Mouse (Mus musculus) spleen, adult 12 weeks (tissue): ENCODE data around the gene Gcgr.

ENCODE experiments used
- DNase-seq: peaks from one replicate; pipeline ENCODE4 v3.0.0; 2022; ENCODE audit warnings: low spot score

The Gcgr gene

DNA sequence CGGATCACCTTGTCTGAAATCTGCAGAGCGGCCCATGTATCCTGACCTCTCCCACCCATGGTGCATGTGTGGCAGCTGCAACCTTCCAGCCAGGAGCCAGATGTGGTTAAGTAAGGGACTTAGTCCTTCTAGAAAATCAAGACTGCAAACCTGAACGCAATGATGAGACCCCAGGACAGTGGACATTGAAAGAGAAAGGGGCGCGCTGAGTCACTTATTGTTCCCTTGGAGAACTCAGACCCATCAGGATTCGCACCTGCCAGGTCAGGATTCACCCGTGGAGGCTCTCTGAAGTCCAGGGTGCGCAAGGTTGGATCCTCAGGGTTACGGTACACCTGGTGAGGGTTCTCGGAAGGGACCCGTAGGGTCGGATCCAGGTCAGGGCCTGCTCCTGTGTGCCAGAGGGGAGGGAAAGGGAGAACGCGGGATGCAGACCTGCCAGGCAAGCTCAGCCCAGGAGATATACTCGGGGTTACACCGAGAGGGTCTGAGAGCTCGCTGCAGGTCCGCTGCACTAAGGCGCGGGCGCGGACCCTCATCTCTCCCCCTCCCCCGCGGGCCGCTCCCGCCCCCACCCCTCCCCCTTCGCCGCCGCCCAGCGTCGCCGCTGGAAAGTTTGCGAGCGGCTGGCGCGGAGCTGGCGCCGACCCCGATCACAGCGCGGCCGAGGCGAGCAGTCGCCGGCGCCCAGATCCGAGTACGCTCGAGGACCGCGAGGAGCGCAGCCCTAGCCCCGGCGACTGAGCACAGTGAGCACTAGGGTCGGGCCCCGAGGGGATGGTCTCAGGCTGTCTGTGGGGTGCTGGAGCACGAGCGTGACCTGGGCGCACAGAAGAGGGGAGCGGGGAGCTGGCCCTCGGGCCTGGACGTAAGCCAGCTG lies at the start of gene Gcgr:
TSS of gene Gcgr (plus strand) at position 615 of the 880 bp plus-strand sequence.
- no peak for DNase-seq

DNA sequence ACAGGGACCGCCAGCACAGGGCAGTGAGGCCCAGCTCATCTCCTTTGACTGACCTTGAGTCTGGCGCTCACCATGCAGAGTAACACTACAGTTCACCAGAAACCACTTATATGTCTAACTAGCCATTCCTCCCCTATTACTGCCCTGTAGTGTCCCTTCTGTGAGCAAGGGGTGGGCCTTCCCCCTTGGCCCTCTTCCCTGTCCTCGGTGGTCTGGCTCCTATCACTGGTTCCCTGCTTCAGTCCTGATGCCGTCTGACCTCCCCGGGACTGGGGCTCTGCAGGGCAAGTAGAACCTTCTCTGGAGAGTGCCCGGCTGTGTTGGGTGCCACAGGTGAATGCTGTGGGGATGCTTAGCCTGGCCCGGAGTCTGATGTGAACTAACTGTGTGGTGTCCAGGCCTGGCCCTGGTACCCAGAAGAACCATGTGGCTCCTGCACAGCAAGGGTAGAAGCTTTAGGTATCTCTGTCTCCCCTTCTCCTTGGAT lies 47.0 kb upstream of the Gcgr start:
- DNase-seq, result no peak

- DNase-seq, result peak; percentile 78
Measured at GRCm38 (mm10) chr11:120484265-120484981, 46.1 kb upstream of the Gcgr start, which contains the start of gene Mrpl12. Gene Mrpl12, plus strand, starts transcription at chr11:120484613.

- no peak for DNase-seq
Measured at GRCm38 (mm10) chr11:120485251-120485650, 45.2 kb upstream of the Gcgr start.

DNA sequence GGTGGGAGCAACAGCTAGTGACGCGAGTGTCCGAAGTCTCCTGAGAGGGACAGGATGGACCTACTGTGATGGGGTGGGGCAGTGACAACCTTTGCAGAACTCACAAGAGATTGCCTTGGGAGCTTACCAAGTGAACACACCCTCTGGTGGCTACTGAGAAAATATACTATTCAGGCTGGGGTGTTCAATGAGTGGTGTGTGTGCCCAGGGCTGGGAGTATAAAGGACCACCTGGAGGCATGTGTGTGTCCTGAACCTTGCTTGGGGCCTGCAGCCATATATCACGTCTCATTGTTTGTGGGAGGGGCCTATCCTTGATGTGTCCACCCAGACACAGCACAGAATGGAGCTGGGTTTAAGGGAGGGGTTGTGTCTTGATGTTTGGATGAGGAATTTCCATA lies 42.0 kb upstream of the Gcgr start:
- no peak for DNase-seq

DNA sequence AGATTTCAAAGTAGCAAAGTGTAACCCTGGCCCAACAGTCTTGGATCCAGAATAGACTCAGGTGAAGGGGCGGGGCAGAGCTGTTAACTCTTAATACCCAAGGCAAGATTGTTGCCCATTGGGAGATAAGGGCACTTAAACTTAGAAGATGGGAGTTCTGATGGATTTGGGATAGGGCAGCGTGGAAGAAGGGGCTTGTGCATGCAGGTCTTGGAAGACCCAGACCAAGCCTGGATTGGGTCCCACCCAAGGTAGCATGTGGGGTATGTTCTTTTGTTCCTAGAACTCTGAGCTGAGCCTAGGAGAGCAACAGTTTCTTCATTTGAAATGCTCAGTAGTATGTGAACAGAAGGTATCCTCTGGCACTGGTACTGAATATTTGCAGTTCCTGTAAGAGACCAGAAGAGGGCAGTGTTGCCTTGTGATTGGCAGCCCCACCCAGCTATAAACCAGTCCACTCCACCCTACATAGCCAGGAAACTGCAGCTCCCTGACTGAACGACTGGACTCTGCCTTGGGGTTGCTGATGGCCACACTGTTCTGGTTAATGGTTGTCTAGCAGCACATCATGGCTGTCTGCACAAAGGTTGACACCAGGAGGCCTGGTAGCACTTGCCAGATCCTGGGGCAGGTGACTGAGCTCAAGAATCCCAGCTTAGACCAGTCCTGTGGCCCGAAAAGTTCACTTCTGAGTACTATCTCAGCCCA lies 41.3 kb upstream of the Gcgr start:
- DNase-seq, result peak; percentile 51

DNA sequence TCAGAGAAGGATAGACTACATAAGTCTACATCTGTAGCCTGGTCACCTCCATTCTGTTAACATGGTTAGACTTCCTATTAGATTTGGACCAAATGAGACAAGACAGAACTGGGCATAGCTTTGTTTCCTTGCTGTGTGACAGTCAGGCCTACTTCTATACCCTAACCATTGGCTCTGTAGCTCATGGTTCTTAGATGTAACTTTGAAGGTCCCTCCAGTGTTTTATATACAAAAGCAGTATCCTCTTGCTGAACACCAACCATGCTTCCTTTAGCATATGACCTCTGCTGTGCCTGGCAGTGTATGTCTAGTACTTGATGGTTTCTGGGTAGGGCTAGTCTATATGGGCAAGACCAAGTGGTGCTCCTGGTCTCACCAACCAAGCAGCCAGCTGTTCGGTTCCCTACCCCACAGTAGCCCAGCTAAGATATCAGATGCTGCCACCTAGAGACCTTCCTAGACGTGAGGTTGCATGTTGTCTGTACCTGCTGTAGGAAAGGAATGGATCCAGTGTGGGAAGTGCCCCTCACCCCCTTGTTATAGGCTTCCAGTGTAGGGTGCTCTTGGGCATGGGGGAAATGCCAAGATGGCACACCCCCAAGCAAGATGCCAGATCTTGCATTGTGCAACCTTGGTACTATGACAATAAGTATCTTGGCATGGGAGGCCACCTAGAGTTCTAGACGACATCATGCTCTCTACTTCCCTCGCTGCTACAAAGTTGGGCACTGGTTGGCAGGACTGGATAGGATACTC lies 40.0 kb upstream of the Gcgr start:
- no peak for DNase-seq

- DNase-seq, result peak; percentile 84
Measured at GRCm38 (mm10) chr11:120491317-120492023, 39.0 kb upstream of the Gcgr start, which contains the start of gene Slc25a10. Gene Slc25a10, plus strand, starts transcription at chr11:120491840.

- DNase-seq, result peak; percentile 39
Measured at GRCm38 (mm10) chr11:120492024-120492877, 38.2 kb upstream of the Gcgr start.

GRCm38 (mm10) chr11:120492878-120493203 lies 37.7 kb upstream of the Gcgr start:
- no peak for DNase-seq

GRCm38 (mm10) chr11:120493351-120493750 lies 37.1 kb upstream of the Gcgr start:
- DNase-seq, result no peak

GRCm38 (mm10) chr11:120493911-120494310 lies 36.6 kb upstream of the Gcgr start:
- DNase-seq, result no peak

- DNase-seq, result no peak
Measured at GRCm38 (mm10) chr11:120497436-120497835, 33.1 kb upstream of the Gcgr start.

GRCm38 (mm10) chr11:120498226-120498625 lies 32.3 kb upstream of the Gcgr start:
- no peak for DNase-seq

DNA sequence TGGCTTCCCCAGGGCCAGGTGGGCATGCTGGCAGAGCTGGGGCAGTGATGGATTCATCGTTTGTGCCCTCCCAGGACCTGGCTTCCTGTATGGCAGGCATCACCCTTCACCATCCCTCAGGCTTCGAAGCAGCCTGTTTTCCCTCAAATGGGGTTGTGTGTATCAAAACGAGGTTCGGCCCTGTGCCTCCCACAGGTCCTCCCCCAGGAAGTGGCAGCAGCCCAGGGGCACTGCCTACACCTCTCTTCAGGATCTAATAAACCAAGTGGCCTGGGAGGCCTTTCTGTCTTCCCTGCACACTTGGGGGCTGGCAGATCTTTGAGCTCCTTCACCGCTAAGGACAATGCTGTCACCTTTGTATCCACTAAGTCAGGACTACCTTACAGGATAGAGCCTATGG lies 31.6 kb upstream of the Gcgr start:
- DNase-seq, result no peak

DNA sequence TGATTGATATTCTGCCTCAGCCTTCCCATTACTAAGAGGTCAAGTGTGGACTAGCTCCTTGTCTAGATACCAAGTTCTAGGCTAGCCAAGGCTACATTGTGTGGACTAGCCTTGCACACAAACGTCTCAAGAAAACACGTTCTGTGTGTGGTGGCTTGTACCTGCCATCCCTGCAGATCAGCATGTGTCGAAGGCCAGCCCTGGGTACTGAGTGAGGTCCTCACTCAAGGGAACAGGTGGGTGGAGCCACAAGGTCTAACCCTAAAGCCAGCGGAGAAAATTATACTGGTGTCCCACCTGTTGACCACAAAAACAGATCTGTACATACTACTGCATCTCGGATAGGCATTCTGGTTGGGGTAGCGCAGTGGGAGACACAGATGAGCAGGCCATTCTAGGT lies 30.6 kb upstream of the Gcgr start:
- DNase-seq, result no peak

- no peak for DNase-seq
Measured at GRCm38 (mm10) chr11:120500357-120500756, 30.1 kb upstream of the Gcgr start.

DNA sequence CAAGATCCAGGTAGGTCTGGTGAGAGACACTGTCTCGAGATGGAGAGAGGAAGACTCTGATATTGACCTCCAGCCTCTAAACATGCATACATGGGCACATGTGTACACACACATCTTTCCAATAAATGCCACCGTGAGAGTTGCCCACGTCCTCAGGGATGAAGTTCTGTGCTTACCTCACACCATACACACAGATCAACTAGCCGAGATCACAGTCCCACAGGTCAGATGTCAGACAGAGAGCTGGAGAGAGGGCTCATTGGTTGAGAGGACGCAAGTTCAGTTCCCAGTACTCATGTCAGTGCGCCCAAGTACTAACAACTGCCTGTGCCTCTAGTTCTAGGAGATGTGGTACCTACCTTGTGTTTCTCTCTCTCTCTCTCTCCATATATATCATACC lies 29.5 kb upstream of the Gcgr start:
- no peak for DNase-seq

- no peak for DNase-seq
Measured at GRCm38 (mm10) chr11:120501701-120502100, 28.8 kb upstream of the Gcgr start.

GRCm38 (mm10) chr11:120505661-120506060 lies 24.8 kb upstream of the Gcgr start:
- no peak for DNase-seq
